Mouse (Mus musculus) forebrain, embryonic 12.5 days (tissue): ENCODE data around the gene Rassf1. TPM values are rescaled to one million over a fixed set of nuclear protein-coding genes. Genes with fewer than 3 reads are reported as not detected.

Source experiments
- ATAC-seq: fragments of 200-750 bp; cut with Nextera tagmentation; 2 replicates; pipeline ENCODE4 v1.8.0; 2017; ENCODE audit warnings: moderate TSS enrichment; ENCODE audit not compliant: low FRiP score
- H3K27ac ChIP-seq: fragments of 300-500 bp; sonication (generic); 2 replicates; pipeline ENCODE4 v1.5.1; 2016; ENCODE audit warnings: mild to moderate bottlenecking
- H3K27me3 ChIP-seq: fragments of 300-500 bp; sonication (generic); 2 replicates; pipeline ENCODE4 v1.6.1; 2016; ENCODE audit warnings: mild to moderate bottlenecking
- H3K36me3 ChIP-seq: fragments of 300-500 bp; sonication (generic); replicated peaks from 2 replicates; pipeline ENCODE4 v1.6.1; 2016; ENCODE audit warnings: mild to moderate bottlenecking
- H3K4me1 ChIP-seq: fragments of 300-500 bp; sonication (generic); 2 replicates; pipeline ENCODE4 v1.6.1; 2016
- H3K4me2 ChIP-seq: fragments of 300-500 bp; sonication (generic); 2 replicates; pipeline ENCODE4 v1.6.1; 2016; ENCODE audit warnings: mild to moderate bottlenecking, moderate library complexity
- H3K4me3 ChIP-seq: fragments of 300-500 bp; sonication (generic); replicated peaks from 2 replicates; pipeline ENCODE4 v1.5.1; 2016; ENCODE audit warnings: mild to moderate bottlenecking
- H3K9ac ChIP-seq: fragments of 300-500 bp; sonication (generic); 2 replicates; pipeline ENCODE4 v1.6.1; 2016; ENCODE audit warnings: mild to moderate bottlenecking
- H3K9me3 ChIP-seq: fragments of 300-500 bp; sonication (generic); 2 replicates; pipeline ENCODE4 v1.6.1; 2016
- WGBS: fragments of 180-500 bp; shearing (Covaris S2); methylation state at CpG from one replicate; pipeline ENCODE4 v1.1.7; 2016; 5-methylcytosine and 5-hydroxymethylcytosine counted together
- polyA plus RNA-seq: library from polyadenylated mRNA; unstranded; fragments of >200 nt; fragmentation: Nextera tagmentation; extraction: Ambion mirVana; gene quantifications from 2 replicates; pipeline ENCODE4 v1.2.1, GENCODE M21; 2016

Gene Rassf1
- polyA plus RNA-seq, 1 experiment from 2014 or later: 45.7 TPM

- Histone ChIP-seq H3K27ac (no peak within 1 kb of the TSS), H3K9me3 (no peaks in the 10 kb centered on the region), H3K4me2 (no peak within 1 kb of the TSS), H3K4me3 (no peak within 1 kb of the TSS), H3K27me3 (no peaks in the 10 kb centered on the region), H3K4me1 (peaks cover 49% of the 10 kb centered on the region), H3K36me3 (peaks cover 22% of the 10 kb centered on the region), H3K9ac (peak within 1 kb of the TSS; percentile 2; the same call in 1 of the 2 replicates)
- whole genome bisulfite sequencing: 80% methylated on average over 3 of the region's 3 CpGs
- ATAC-seq: no peak
Observed at GRCm38 (mm10) chr9:107578587-107578986, 27.2 kb downstream of the Rassf1 start, which contains the start of gene Naa80. Naa80 (plus strand) TSS chr9:107578887.

GRCm38 (mm10) chr9:107579023-107579900, 27.9 kb downstream of the Rassf1 start:
- WGBS: 92% methylated on average over 14 of the region's 14 CpGs
- no peak overlapping the region for H3K4me3 ChIP-seq
- H3K27me3 ChIP-seq: no peaks in the 10 kb centered on the region
- no peak overlapping the region for H3K4me2 ChIP-seq
- H3K27ac ChIP-seq: no peak overlapping the region
- ATAC-seq: no peak
- peaks cover 20% of the 10 kb centered on the region for H3K36me3 ChIP-seq
- H3K4me1 ChIP-seq: peaks cover 49% of the 10 kb centered on the region
- H3K9me3 ChIP-seq: no peaks in the 10 kb centered on the region
- peak overlapping the region; percentile 2; the same call in 1 of the 2 replicates for H3K9ac ChIP-seq

- H3K27me3 ChIP-seq: no peaks in the 10 kb centered on the region
- no peaks in the 10 kb centered on the region for H3K9me3 ChIP-seq
- H3K27ac ChIP-seq: peak within 1 kb of the TSS; percentile 88
- WGBS: 1% methylated on average over 32 of the region's 32 CpGs
- H3K9ac ChIP-seq: peak within 1 kb of the TSS; percentile 77
- peaks cover 10% of the 10 kb centered on the region for H3K36me3 ChIP-seq
- peak; percentile 78 for ATAC-seq
- peak within 1 kb of the TSS; percentile 92 for H3K4me2 ChIP-seq
- peak within 1 kb of the TSS; percentile 61 for H3K4me3 ChIP-seq
- H3K4me1 ChIP-seq: peaks cover 49% of the 10 kb centered on the region
Observed at GRCm38 (mm10) chr9:107580501-107581317, 29.4 kb downstream of the Rassf1 start, which contains the start of gene Hyal3. Hyal3 (plus strand) TSS chr9:107580818.

GRCm38 (mm10) chr9:107581584-107581983, 30.2 kb downstream of the Rassf1 start:
- WGBS: 81% methylated on average over 4 of the region's 4 CpGs
- H3K9ac ChIP-seq: peak overlapping the region; percentile 77
- no peak for ATAC-seq

GRCm38 (mm10) chr9:107582509-107583062, 31.2 kb downstream of the Rassf1 start:
- no peak overlapping the region for H3K4me2 ChIP-seq
- peaks cover 32% of the 10 kb centered on the region for H3K4me1 ChIP-seq
- H3K27me3 ChIP-seq: no peaks in the 10 kb centered on the region
- WGBS: 89% methylated on average over 7 of the region's 7 CpGs
- H3K4me3 ChIP-seq: no peak overlapping the region
- ATAC-seq: no peak
- no peak overlapping the region for H3K27ac ChIP-seq
- no peak overlapping the region for H3K9ac ChIP-seq
- H3K36me3 ChIP-seq: peaks cover 10% of the 10 kb centered on the region
- H3K9me3 ChIP-seq: no peaks in the 10 kb centered on the region

More at GRCm38 (mm10) chr9:107581584-107581983, 30.2 kb downstream of the Rassf1 start:
- peak overlapping the region; percentile 61 for H3K4me3 ChIP-seq
- peaks cover 42% of the 10 kb centered on the region for H3K4me1 ChIP-seq
- no peaks in the 10 kb centered on the region for H3K9me3 ChIP-seq
- peak overlapping the region; percentile 92 for H3K4me2 ChIP-seq
- no peak overlapping the region for H3K27ac ChIP-seq
- H3K27me3 ChIP-seq: no peaks in the 10 kb centered on the region
- peaks cover 10% of the 10 kb centered on the region for H3K36me3 ChIP-seq

GRCm38 (mm10) chr9:107583174-107583573, 31.8 kb downstream of the Rassf1 start:
- ATAC-seq: no peak

GRCm38 (mm10) chr9:107586504-107586903, 35.1 kb downstream of the Rassf1 start:
- H3K27ac ChIP-seq: no peak overlapping the region
- H3K9me3 ChIP-seq: no peaks in the 10 kb centered on the region
- no peak overlapping the region for H3K9ac ChIP-seq
- H3K27me3 ChIP-seq: no peaks in the 10 kb centered on the region
- 92% methylated on average over 5 of the region's 5 CpGs for WGBS
- peaks cover 21% of the 10 kb centered on the region for H3K4me1 ChIP-seq
- no peak overlapping the region; the same call in 1 of the 2 replicates for H3K4me2 ChIP-seq
- no peak overlapping the region for H3K4me3 ChIP-seq
- H3K36me3 ChIP-seq: peaks cover 28% of the 10 kb centered on the region
- ATAC-seq: no peak

More at GRCm38 (mm10) chr9:107583174-107583573, 31.8 kb downstream of the Rassf1 start:
- Histone ChIP-seq H3K4me3 (no peak overlapping the region), H3K27me3 (no peaks in the 10 kb centered on the region), H3K36me3 (peaks cover 10% of the 10 kb centered on the region), H3K4me1 (peaks cover 35% of the 10 kb centered on the region), H3K27ac (no peak overlapping the region), H3K9ac (no peak overlapping the region), H3K4me2 (no peak overlapping the region), H3K9me3 (no peaks in the 10 kb centered on the region)
- 85% methylated on average over 14 of the region's 14 CpGs for WGBS

- Histone ChIP-seq H3K9ac (peak within 1 kb of the TSS; percentile 66), H3K27ac (no peak within 1 kb of the TSS), H3K36me3 (peaks cover 35% of the 10 kb centered on the region), H3K4me3 (peak within 1 kb of the TSS; percentile 78), H3K4me2 (peak within 1 kb of the TSS; percentile 85), H3K27me3 (no peaks in the 10 kb centered on the region), H3K9me3 (no peaks in the 10 kb centered on the region), H3K4me1 (peaks cover 14% of the 10 kb centered on the region)
- peak; percentile 97 for ATAC-seq
- WGBS: 15% methylated on average over 46 of the region's 46 CpGs
Observed at GRCm38 (mm10) chr9:107586974-107587832, 35.8 kb downstream of the Rassf1 start, which contains the start of gene Ifrd2. Ifrd2 (plus strand) TSS chr9:107587642.

- Histone ChIP-seq H3K36me3 (peaks cover 42% of the 10 kb centered on the region), H3K4me3 (peak overlapping the region; percentile 78), H3K4me2 (peak overlapping the region; percentile 85), H3K27me3 (no peaks in the 10 kb centered on the region), H3K9ac (peak overlapping the region; percentile 66), H3K9me3 (no peaks in the 10 kb centered on the region), H3K27ac (no peak overlapping the region), H3K4me1 (peaks cover 11% of the 10 kb centered on the region)
- WGBS: 7% methylated on average over 33 of the region's 33 CpGs
- ATAC-seq: no peak
Observed at GRCm38 (mm10) chr9:107587833-107588639, 36.7 kb downstream of the Rassf1 start.

GRCm38 (mm10) chr9:107590058-107590772, 38.9 kb downstream of the Rassf1 start:
- H3K27ac ChIP-seq: no peak overlapping the region
- no peak overlapping the region for H3K4me3 ChIP-seq
- no peak overlapping the region for H3K9ac ChIP-seq
- no peak overlapping the region for H3K4me2 ChIP-seq
- no peaks in the 10 kb centered on the region for H3K27me3 ChIP-seq
- ATAC-seq: no peak
- H3K9me3 ChIP-seq: no peaks in the 10 kb centered on the region
- peaks cover 46% of the 10 kb centered on the region for H3K36me3 ChIP-seq
- peaks cover 11% of the 10 kb centered on the region for H3K4me1 ChIP-seq
- 93% methylated on average over 25 of the region's 25 CpGs for WGBS
